ENCODE assay signal across 15 mouse cellular contexts in the genomic region with DNA sequence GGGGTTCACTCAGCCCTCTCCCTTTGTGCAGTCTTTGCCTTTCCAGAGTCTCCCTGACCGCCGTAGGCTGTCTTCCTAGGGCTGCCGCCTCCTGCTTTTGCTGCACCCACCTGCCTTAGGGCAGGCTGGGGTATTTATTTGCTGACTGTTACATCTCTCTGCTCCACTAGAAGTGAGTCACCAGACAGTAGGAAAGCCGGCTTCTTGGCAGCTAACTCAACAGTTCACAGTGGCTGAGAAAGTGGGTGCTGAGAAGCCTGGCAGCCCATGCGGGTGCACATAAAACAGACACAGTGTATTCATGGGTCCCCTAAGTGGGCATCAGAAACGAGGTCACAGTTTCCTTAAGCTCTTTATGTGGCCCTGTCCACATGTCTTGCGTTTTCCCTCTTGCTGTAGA. TPM values are rescaled to one million over a fixed set of nuclear protein-coding genes. Genes with fewer than 3 reads are reported as not detected.
DNase-seq lines count a peak whose midpoint lies in the region; ATAC-seq lines count a peak whose summit lies in the region.
"Had no signal": no experiment of that assay in that cellular context is flagged by ENCODE, and none has a peak within 500 bp of the region (broad histone marks: within the 10 kb centered on the region; RNA-seq: fewer than 3 reads in every experiment).

No protein-coding gene starts in this region.

- H3K9me3 ChIP-seq in heart, embryonic 16.5 days (replicated peaks; ENCODE audit: control insufficient read depth, low read length): no peaks in the 10 kb centered on the region
- no peaks in the 10 kb centered on the region for H3K9me3 ChIP-seq in forebrain, embryonic 11.5 days (ENCODE audit: control insufficient read depth, low read length)
- H3K9me3 ChIP-seq: embryonic facial prominence, embryonic 12.5 days; forebrain, embryonic 10.5 days had no signal

- peak; percentile 79 for ATAC-seq in frontal cortex, adult (ENCODE audit: low TSS enrichment)
- no peak for ATAC-seq in heart, embryonic 16.5 days (replicated peaks; ENCODE audit: extremely low read depth, insufficient read depth, low FRiP score)
- ATAC-seq in forebrain, embryonic 11.5 days (replicated peaks; ENCODE audit: low FRiP score): no peak
- ATAC-seq: intestine, embryonic 16.5 days had no signal

- peak overlapping the region; percentile 74 for H3K27ac ChIP-seq in heart, embryonic 16.5 days (ENCODE audit: low read length)
- no peak overlapping the region for H3K27ac ChIP-seq in forebrain, embryonic 11.5 days (ENCODE audit: low read depth, low read length)
- H3K27ac ChIP-seq: embryonic facial prominence, embryonic 12.5 days; forebrain, embryonic 10.5 days; hindbrain, embryonic 14.5 days had no signal

- no peak overlapping the region for H3K4me3 ChIP-seq in heart, embryonic 16.5 days (ENCODE audit: low read length)
- no peak overlapping the region for H3K4me3 ChIP-seq in forebrain, embryonic 11.5 days (ENCODE audit: low read depth, low read length)
- H3K4me3 ChIP-seq: embryonic facial prominence, embryonic 12.5 days; forebrain, embryonic 10.5 days had no signal

- peaks cover 26% of the 10 kb centered on the region for H3K4me1 ChIP-seq in heart, embryonic 16.5 days (ENCODE audit: control insufficient read depth, insufficient read depth, low read length)
- H3K4me1 ChIP-seq in forebrain, embryonic 11.5 days (replicated peaks; ENCODE audit: control insufficient read depth, insufficient read depth, low read length): peaks cover 5% of the 10 kb centered on the region; the same call in 1 of the 2 replicates

- intact Hi-C loops in heart, postnatal 10 days (cut with DNase I): no loop called here
- intact Hi-C loops in left cerebral cortex, postnatal 14 days (cut with DNase I): no loop called here

- peak overlapping the region; percentile 59 for H3K9ac ChIP-seq in heart, embryonic 16.5 days (ENCODE audit: low read length)
- H3K9ac ChIP-seq in forebrain, embryonic 11.5 days (ENCODE audit: low read length): no peak overlapping the region
- H3K9ac ChIP-seq: embryonic facial prominence, embryonic 12.5 days; hindbrain, embryonic 14.5 days had no signal

- peaks cover 7% of the 10 kb centered on the region for H3K36me3 ChIP-seq in heart, embryonic 16.5 days (ENCODE audit: control insufficient read depth, insufficient read depth)
- H3K36me3 ChIP-seq in forebrain, embryonic 11.5 days (ENCODE audit: control insufficient read depth, insufficient read depth, low read length): no peaks in the 10 kb centered on the region

- no peak for DNase-seq in frontal cortex, postnatal 25 days (ENCODE audit: low spot score in 2 of 2)
- no peak for DNase-seq in heart, postnatal 10 days
- peak; percentile 27 for DNase-seq in NIH3T3 (ENCODE audit: low read depth)
- DNase-seq in left cerebral cortex, postnatal 14 days (ENCODE audit: low spot score in 2 of 2): peak; percentile 63 to 65
- no peak for DNase-seq in lung, postnatal 14 days
- no peak for DNase-seq in forebrain, embryonic 11.5 days (ENCODE audit: low spot score)
- DNase-seq: adrenal gland, postnatal 10 days; thymus, postnatal 4 days had no signal

- H3K4me2 ChIP-seq in heart, embryonic 16.5 days (ENCODE audit: low read depth, low read length): no peak overlapping the region
- no peak overlapping the region for H3K4me2 ChIP-seq in forebrain, embryonic 11.5 days (ENCODE audit: low read depth, low read length, severe bottlenecking)
- H3K4me2 ChIP-seq: embryonic facial prominence, embryonic 12.5 days; hindbrain, embryonic 14.5 days had no signal

- WGBS in heart, embryonic 16.5 days: 77% methylated on average over 7 of the region's 7 CpGs
- WGBS in forebrain, embryonic 11.5 days: 85% methylated on average over 7 of the region's 7 CpGs

- no peaks in the 10 kb centered on the region for H3K27me3 ChIP-seq in heart, embryonic 16.5 days (ENCODE audit: control insufficient read depth, insufficient read depth, low read length)
- H3K27me3 ChIP-seq in forebrain, embryonic 11.5 days (ENCODE audit: control insufficient read depth, insufficient read depth, low read length): no peaks in the 10 kb centered on the region
- H3K27me3 ChIP-seq: embryonic facial prominence, embryonic 12.5 days had no signal

RNA-seq across cellular contexts. Expression of gene Ift43, which starts 3.5 kb away (rescaled TPM):
- polyA plus RNA-seq in heart, embryonic 16.5 days (2015; fragmentation: Nextera tagmentation; extraction: Ambion mirVana): 116 and 118 TPM in 2 replicates
- total RNA-seq in heart, postnatal 10 days (2021): 10 to 100 TPM; 30.2 to 34.0 TPM
- total RNA-seq in left cerebral cortex, postnatal 14 days (2021): 10 to 100 TPM; 10.9 to 12.4 TPM
- 80.9 and 89.3 TPM in 2 replicates for polyA plus RNA-seq in forebrain, embryonic 11.5 days (2014; fragmentation: Nextera tagmentation; extraction: Ambion mirVana)
- total RNA-seq: granulocyte monocyte progenitor cell, adult 5-6 weeks had no signal

RNA-seq across cellular contexts. Expression of gene Tgfb3, which starts 7.0 kb away (rescaled TPM):
- polyA plus RNA-seq in heart, embryonic 16.5 days (2015; fragmentation: Nextera tagmentation; extraction: Ambion mirVana): 23.9 and 26.1 TPM in 2 replicates
- 10 to 100 TPM; 19.8 to 20.7 TPM for total RNA-seq in heart, postnatal 10 days (2021)
- total RNA-seq in left cerebral cortex, postnatal 14 days (2021): 10 to 100 TPM; 11.9 to 13.8 TPM
- polyA plus RNA-seq in forebrain, embryonic 11.5 days (2014; fragmentation: Nextera tagmentation; extraction: Ambion mirVana): 5.1 and 5.7 TPM in 2 replicates

Comparison
In these comparisons a context has a peak if more than half of its experiments do, and no peak if none do; other contexts are left out.
1. DNase-seq: peak in NIH3T3 (single experiment) and left cerebral cortex, postnatal 14 days (2 of 2); none in frontal cortex, postnatal 25 days (0 of 2), heart, postnatal 10 days (0 of 2), lung, postnatal 14 days (single experiment) and forebrain, embryonic 11.5 days (single experiment).